Mouse (Mus musculus): Measurements from ENCODE around the gene Nudt7. TPM values are rescaled to one million over a fixed set of nuclear protein-coding genes. Genes with fewer than 3 reads are reported as not detected.

Nudt7 gene
- polyA plus RNA-seq, 1 experiment, result not detected

DNA sequence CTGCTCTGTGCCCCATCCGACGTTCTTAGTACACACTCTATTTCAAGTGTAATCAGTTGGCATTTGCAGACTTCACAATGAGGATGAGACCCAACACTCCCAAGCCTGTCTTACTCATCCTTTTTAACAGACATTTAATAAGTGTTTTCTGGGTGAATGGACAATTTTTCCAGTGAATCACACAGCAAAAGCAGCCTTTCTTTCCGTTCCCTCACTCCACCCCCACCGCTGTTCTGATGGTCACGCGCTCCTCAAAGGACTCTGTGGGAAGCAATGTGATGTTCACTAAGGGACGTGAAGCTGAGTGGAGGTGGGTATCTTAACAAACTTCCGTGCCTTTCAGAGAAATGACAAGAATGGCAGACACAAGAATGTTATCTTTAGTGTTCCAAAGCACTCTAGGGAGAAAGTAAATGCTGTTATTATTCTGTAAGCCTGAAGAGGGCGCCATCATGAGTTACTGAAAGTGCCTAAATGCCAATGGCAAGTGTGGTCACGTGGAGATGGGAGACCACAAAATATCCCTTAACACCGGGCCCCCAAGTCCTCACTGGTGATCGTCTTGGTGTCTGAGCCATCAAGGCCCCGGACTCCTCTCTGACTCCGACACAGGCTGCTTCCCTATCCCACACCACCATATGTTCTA is 32.7 kb upstream of the Nudt7 start:
- Histone ChIP-seq H3ac (ENCODE audit: control insufficient read depth, insufficient read length, low read depth) (no peak overlapping the region), H3K79me3 (ENCODE audit: low read depth) (no peaks in the 10 kb centered on the region), H3K36me3 (ENCODE audit: control insufficient read depth, insufficient read depth) (no peaks in the 10 kb centered on the region), H3K27me3 (ENCODE audit: control insufficient read depth, insufficient read depth, insufficient read length) (no peaks in the 10 kb centered on the region), H3K4me3 (ENCODE audit: insufficient read depth, poor library complexity, severe bottlenecking) (no peak overlapping the region), H3K79me2 (ENCODE audit: control insufficient read depth, insufficient read depth) (no peaks in the 10 kb centered on the region)
- TF ChIP-seq CTCF (IDR thresholded peaks at IDR 0.05; ENCODE audit: control insufficient read depth, insufficient read depth, insufficient read length), result no peak
- TF ChIP-seq FOSL1 (IDR thresholded peaks at IDR 0.05; ENCODE audit: insufficient read depth, low read length, poor library complexity, severe bottlenecking), result no peak
- no peak for TF ChIP-seq MYOG (IDR thresholded peaks at IDR 0.05; ENCODE audit: control insufficient read depth, extremely low read depth, insufficient read length)
- TF ChIP-seq MYOD1 (IDR thresholded peaks at IDR 0.05; ENCODE audit: control insufficient read depth, insufficient read length, low read depth), result no peak
- no peak for TF ChIP-seq MAX (IDR thresholded peaks at IDR 0.05)
- TF ChIP-seq CEBPB (IDR thresholded peaks at IDR 0.05; ENCODE audit: low read depth), result no peak
- no peak for TF ChIP-seq USF1 (IDR thresholded peaks at IDR 0.05; ENCODE audit: low read depth)

DNA sequence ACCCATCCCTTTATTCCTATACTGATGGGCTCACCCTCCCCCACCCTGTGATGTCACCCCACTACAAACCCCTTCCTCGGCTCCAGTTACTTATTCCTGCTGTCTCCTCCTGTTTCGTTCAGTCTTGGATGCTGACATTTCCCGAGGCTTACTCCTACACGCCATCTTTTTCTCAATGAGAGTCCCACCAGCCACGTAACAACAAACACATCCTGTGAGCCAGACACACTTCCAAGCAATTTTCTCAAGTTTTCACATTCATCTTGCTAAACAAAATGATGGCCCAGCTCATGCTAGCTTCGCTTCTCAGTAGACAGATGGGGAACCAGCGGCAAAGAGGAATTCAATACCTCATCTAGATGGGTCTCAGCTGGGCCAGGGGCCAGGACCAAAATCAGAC is 30.0 kb upstream of the Nudt7 start:
- H3K36me3 ChIP-seq (ENCODE audit: control insufficient read depth, insufficient read depth), result no peaks in the 10 kb centered on the region

DNA sequence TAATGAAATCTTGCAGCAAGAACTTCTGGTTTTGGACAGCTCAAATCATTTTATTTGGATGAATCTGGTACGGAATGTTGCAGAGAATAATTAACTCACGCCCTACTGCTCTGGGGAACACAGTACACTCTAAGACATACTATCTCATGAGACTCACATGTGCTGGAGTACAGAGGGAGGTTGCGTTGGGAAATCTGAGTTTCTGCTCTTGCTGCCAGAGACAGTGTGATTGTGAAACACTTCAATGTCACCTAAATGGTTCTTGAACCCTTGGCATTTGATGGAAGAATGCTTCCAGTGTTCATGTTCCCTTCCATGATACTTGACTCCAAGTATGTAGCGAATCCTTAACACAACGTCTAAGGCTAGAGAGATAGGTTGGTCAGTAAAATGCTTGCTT is 27.4 kb upstream of the Nudt7 start:
- no peak overlapping the region for H3ac ChIP-seq (ENCODE audit: control insufficient read depth, insufficient read length, low read depth)
- no peaks in the 10 kb centered on the region for H3K79me3 ChIP-seq (ENCODE audit: low read depth)
- no peaks in the 10 kb centered on the region for H3K27me3 ChIP-seq (ENCODE audit: control insufficient read depth, insufficient read depth, insufficient read length)
- H3K79me2 ChIP-seq (ENCODE audit: control insufficient read depth, insufficient read depth), result no peaks in the 10 kb centered on the region
- TF ChIP-seq USF1 (IDR thresholded peaks at IDR 0.05; ENCODE audit: low read depth) (no peak), MAX (IDR thresholded peaks at IDR 0.05) (no peak), FOSL1 (IDR thresholded peaks at IDR 0.05; ENCODE audit: insufficient read depth, low read length, poor library complexity, severe bottlenecking) (no peak), CEBPB (IDR thresholded peaks at IDR 0.05; ENCODE audit: low read depth) (no peak), CTCF (IDR thresholded peaks at IDR 0.05; ENCODE audit: control insufficient read depth, insufficient read depth, insufficient read length) (no peak), MYOD1 (IDR thresholded peaks at IDR 0.05; ENCODE audit: control insufficient read depth, insufficient read length, low read depth) (no peak), MYOG (IDR thresholded peaks at IDR 0.05; ENCODE audit: control insufficient read depth, extremely low read depth, insufficient read length) (no peak)
- no peak overlapping the region for H3K4me3 ChIP-seq (ENCODE audit: insufficient read depth, poor library complexity, severe bottlenecking)
- no peaks in the 10 kb centered on the region for H3K36me3 ChIP-seq (ENCODE audit: control insufficient read depth, insufficient read depth)

More for the DNA sequence above, 30.0 kb upstream of the Nudt7 start:
- Histone ChIP-seq H3K79me2 (ENCODE audit: control insufficient read depth, insufficient read depth) (no peaks in the 10 kb centered on the region), H3ac (ENCODE audit: control insufficient read depth, insufficient read length, low read depth) (no peak overlapping the region), H3K79me3 (ENCODE audit: low read depth) (no peaks in the 10 kb centered on the region), H3K27me3 (ENCODE audit: control insufficient read depth, insufficient read depth, insufficient read length) (no peaks in the 10 kb centered on the region), H3K4me3 (ENCODE audit: insufficient read depth, poor library complexity, severe bottlenecking) (no peak overlapping the region)
- TF ChIP-seq MAX (IDR thresholded peaks at IDR 0.05) (no peak), MYOD1 (IDR thresholded peaks at IDR 0.05; ENCODE audit: control insufficient read depth, insufficient read length, low read depth) (no peak), FOSL1 (IDR thresholded peaks at IDR 0.05; ENCODE audit: insufficient read depth, low read length, poor library complexity, severe bottlenecking) (no peak), MYOG (IDR thresholded peaks at IDR 0.05; ENCODE audit: control insufficient read depth, extremely low read depth, insufficient read length) (no peak), CTCF (IDR thresholded peaks at IDR 0.05; ENCODE audit: control insufficient read depth, insufficient read depth, insufficient read length) (no peak), CEBPB (IDR thresholded peaks at IDR 0.05; ENCODE audit: low read depth) (no peak), USF1 (IDR thresholded peaks at IDR 0.05; ENCODE audit: low read depth) (no peak)

DNA sequence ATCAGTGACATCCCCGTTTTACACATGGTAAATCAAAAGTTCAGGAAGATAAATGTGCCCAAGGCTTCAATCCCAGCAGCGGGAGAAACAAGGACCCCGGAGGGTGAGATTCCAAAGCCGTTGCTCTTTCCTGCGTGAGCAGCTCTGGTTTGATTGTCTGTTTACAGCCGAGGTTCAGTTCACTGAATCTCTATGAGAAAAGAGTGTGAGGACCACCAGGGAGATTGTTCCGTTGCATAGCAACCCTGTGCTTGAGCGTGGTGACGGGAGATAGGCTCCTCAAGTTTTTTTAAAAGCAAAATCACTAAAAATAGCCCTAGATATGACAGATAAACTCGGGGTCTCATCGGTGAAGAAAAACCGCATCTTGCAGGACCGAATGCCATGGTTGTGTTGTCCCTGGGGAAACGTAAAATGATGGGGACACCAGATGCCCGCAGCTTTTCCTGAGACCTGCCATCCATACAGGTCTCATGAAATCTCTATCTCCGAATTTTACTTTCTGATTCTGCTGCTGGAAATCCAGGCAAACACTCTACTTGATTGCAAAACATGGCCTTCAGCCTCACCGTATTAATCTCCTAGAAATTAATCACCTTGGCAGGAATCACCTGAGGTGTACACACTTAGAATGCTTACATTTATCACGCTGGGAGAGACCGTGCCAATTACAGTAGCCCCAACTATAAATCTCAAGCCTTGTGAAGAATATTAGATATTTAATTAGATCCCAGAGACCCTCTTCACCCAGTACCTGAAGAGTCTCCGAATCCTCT is 23.8 kb upstream of the Nudt7 start:
- Histone ChIP-seq H3K79me2 (ENCODE audit: control insufficient read depth, insufficient read depth) (no peaks in the 10 kb centered on the region), H3K36me3 (ENCODE audit: control insufficient read depth, insufficient read depth) (no peaks in the 10 kb centered on the region), H3K4me3 (ENCODE audit: insufficient read depth, poor library complexity, severe bottlenecking) (no peak overlapping the region), H3K27me3 (ENCODE audit: control insufficient read depth, insufficient read depth, insufficient read length) (no peaks in the 10 kb centered on the region), H3ac (ENCODE audit: control insufficient read depth, insufficient read length, low read depth) (no peak overlapping the region), H3K79me3 (ENCODE audit: low read depth) (no peaks in the 10 kb centered on the region)
- no peak for TF ChIP-seq MAX (IDR thresholded peaks at IDR 0.05)

DNA sequence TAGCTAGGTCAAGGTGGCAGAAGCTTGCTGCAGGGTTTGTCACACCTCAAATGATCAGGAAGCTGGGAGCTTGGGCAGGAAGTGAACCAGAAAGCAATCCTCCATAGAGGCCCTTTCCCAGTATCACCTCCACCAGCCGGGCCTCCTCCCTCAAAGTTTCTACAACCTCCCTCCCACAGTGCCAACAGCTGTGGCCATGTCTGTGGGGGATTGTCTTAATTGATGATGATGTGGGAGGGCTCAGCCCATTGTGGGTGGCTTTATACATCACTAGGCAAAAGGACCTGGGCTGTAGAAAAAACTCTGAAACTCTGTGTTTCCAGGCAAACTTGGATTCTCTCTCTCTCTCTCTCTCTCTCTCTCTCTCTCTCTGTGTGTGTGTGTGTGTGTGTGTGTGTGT is 18.3 kb upstream of the Nudt7 start:
- Histone ChIP-seq H3K4me3 (ENCODE audit: insufficient read depth, poor library complexity, severe bottlenecking) (no peak overlapping the region), H3K36me3 (ENCODE audit: control insufficient read depth, insufficient read depth) (no peaks in the 10 kb centered on the region), H3K79me2 (ENCODE audit: control insufficient read depth, insufficient read depth) (no peaks in the 10 kb centered on the region), H3ac (ENCODE audit: control insufficient read depth, insufficient read length, low read depth) (no peak overlapping the region), H3K27me3 (ENCODE audit: control insufficient read depth, insufficient read depth, insufficient read length) (no peaks in the 10 kb centered on the region), H3K79me3 (ENCODE audit: low read depth) (no peaks in the 10 kb centered on the region)
- no peak for TF ChIP-seq MYOD1 (IDR thresholded peaks at IDR 0.05; ENCODE audit: control insufficient read depth, insufficient read length, low read depth)
- TF ChIP-seq FOSL1 (IDR thresholded peaks at IDR 0.05; ENCODE audit: insufficient read depth, low read length, poor library complexity, severe bottlenecking), result no peak
- TF ChIP-seq MAX (IDR thresholded peaks at IDR 0.05), result no peak
- TF ChIP-seq CEBPB (IDR thresholded peaks at IDR 0.05; ENCODE audit: low read depth), result no peak
- TF ChIP-seq USF1 (IDR thresholded peaks at IDR 0.05; ENCODE audit: low read depth), result no peak
- no peak for TF ChIP-seq CTCF (IDR thresholded peaks at IDR 0.05; ENCODE audit: control insufficient read depth, insufficient read depth, insufficient read length)
- TF ChIP-seq MYOG (IDR thresholded peaks at IDR 0.05; ENCODE audit: control insufficient read depth, extremely low read depth, insufficient read length), result no peak

Measured in C2C12 (cell line).